Mouse (Mus musculus): ENCODE measurements around the gene Wnt8b.

DNA sequence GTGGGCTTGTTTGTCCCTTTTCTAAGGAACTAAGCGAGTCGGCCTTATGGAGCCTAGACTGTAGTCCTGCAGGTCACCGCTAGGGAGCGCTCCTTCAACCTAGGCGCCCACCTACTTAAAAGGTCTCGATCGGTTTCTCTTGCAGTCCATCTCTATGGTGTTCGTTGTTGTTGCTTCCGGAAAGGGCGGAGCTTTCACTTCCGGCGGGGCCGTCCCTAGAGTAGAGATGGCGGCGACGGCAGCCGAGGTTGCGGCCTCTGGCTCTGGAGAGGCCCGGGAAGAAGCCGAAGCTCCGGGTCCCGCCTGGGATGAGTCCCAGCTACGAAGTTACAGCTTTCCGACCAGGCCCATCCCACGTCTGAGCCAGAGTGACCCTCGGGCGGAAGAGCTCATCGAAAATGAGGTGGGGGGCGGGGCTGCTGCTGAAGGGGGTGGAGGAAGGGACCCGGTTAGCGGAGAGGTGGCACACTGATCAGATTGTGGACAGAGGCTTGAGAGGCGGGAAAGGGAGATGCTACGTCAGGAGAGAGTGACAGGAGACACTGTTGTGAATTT lies 69.5 kb downstream of the Wnt8b start, which contains the start of gene Hif1an:
- TF ChIP-seq CTCF (IDR thresholded peaks at IDR 0.05; ENCODE audit: low read depth), result peak; percentile 98
- no peak; the same call in 1 of the 2 replicates for TF ChIP-seq EP300 (IDR thresholded peaks at IDR 0.05; ENCODE audit: low read depth)

Data from liver, embryonic 14.5 days (tissue).